Mouse (Mus musculus): ENCODE results near the gene Gm5108.

- TF ChIP-seq CTCF (IDR thresholded peaks at IDR 0.05; ENCODE audit: low read depth) (no peak), EP300 (optimal IDR thresholded peaks at IDR 0.05) (no peak)
Observed at GRCm38 (mm10) chr5:67931623-67932022, 9.8 kb upstream of the Gm5108 start.

Measured in stomach, postnatal 0 days (tissue).